Mouse (Mus musculus) heart, embryonic 11.5 days (tissue): ENCODE measurements around the gene Fam129b. TPM values are rescaled to one million over a fixed set of nuclear protein-coding genes. Genes with fewer than 3 reads are reported as not detected.

Experiments
- ATAC-seq: fragments of 200-750 bp; cut with Nextera tagmentation; replicated peaks from 2 replicates; pipeline ENCODE4 v1.8.0; 2017; ENCODE audit warnings: moderate library complexity; ENCODE audit not compliant: insufficient number of reproducible peaks, low FRiP score, low TSS enrichment
- H3K27ac ChIP-seq: fragments of 300-500 bp; sonication (generic); 2 replicates; pipeline ENCODE4 v1.5.1; 2014; ENCODE audit warnings: mild to moderate bottlenecking, low read depth, low read length
- H3K27me3 ChIP-seq: fragments of 300-500 bp; sonication (generic); 2 replicates; pipeline ENCODE4 v1.6.1; 2014; ENCODE audit warnings: mild to moderate bottlenecking, low read length, mixed read lengths; ENCODE audit not compliant: control insufficient read depth, insufficient read depth
- H3K36me3 ChIP-seq: fragments of 300-500 bp; sonication (generic); 2 replicates; pipeline ENCODE4 v1.6.1; 2014; ENCODE audit warnings: mild to moderate bottlenecking, low read length, moderate library complexity, mixed read lengths; ENCODE audit not compliant: control insufficient read depth, insufficient read depth
- H3K4me1 ChIP-seq: fragments of 300-500 bp; sonication (generic); 2 replicates; pipeline ENCODE4 v1.6.1; 2014; ENCODE audit warnings: low read length; ENCODE audit not compliant: control insufficient read depth, insufficient read depth
- H3K4me2 ChIP-seq: fragments of 300-500 bp; sonication (generic); 2 replicates; pipeline ENCODE4 v1.6.1; 2014; ENCODE audit warnings: mild to moderate bottlenecking, moderate library complexity
- H3K4me3 ChIP-seq: fragments of 300-500 bp; sonication (generic); 2 replicates; pipeline ENCODE4 v1.5.1; 2014; ENCODE audit warnings: low read depth, low read length
- H3K9ac ChIP-seq: fragments of 300-500 bp; sonication (generic); 2 replicates; pipeline ENCODE4 v1.6.1; 2014; ENCODE audit warnings: mild to moderate bottlenecking, low read depth, low read length, moderate library complexity
- H3K9me3 ChIP-seq: fragments of 300-500 bp; sonication (generic); replicated peaks from 2 replicates; pipeline ENCODE4 v1.6.1; 2016; ENCODE audit warnings: low read length; ENCODE audit not compliant: control insufficient read depth
- WGBS: fragments of 180-500 bp; shearing (Covaris S2); extraction: QIAGEN DNeasy Blood & Tissue Kit; methylation state at CpG from one replicate; pipeline ENCODE4 v1.1.7; 2014; ENCODE audit not compliant: insufficient replicate concordance; 5-methylcytosine and 5-hydroxymethylcytosine counted together
- polyA plus RNA-seq: library from polyadenylated mRNA; unstranded; fragments of >200 nt; fragmentation: Nextera tagmentation; extraction: Ambion mirVana; gene quantifications from 2 replicates; pipeline ENCODE4 v1.2.1, GENCODE M21; 2014

The Fam129b gene
- polyA plus RNA-seq, 1 experiment from 2014 or later: 21.5 TPM

DNA sequence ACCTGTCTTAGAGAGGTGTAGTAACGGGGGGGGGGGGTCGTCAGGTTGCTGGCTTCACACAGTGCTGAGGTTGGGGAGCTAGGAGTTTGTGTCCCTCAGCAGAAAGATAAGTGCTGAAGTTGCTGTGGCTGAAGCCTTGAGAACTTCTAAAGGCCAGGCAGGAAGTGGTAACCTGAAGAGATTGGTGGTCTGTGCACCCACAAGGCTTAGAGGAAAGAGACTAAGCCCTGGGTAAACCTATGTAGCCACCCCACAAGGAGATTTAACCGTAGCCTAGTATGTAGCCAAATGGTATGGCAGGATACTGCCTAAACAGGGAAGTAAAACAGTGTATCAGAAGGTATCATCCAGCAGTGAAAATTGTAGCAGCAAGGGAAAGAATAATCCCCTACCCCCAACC is 14.4 kb downstream of the Fam129b start:
- Histone ChIP-seq H3K9ac (no peak overlapping the region), H3K27me3 (no peaks in the 10 kb centered on the region), H3K4me2 (no peak overlapping the region), H3K4me3 (no peak overlapping the region), H3K27ac (0 out of 2 replicates have a peak overlapping the region, but pooled peaks have one; percentile 97), H3K4me1 (peaks cover 54% of the 10 kb centered on the region), H3K36me3 (no peaks in the 10 kb centered on the region), H3K9me3 (no peaks in the 10 kb centered on the region)
- no peak for ATAC-seq
- WGBS: 68% methylated on average over 3 of the region's 3 CpGs

DNA sequence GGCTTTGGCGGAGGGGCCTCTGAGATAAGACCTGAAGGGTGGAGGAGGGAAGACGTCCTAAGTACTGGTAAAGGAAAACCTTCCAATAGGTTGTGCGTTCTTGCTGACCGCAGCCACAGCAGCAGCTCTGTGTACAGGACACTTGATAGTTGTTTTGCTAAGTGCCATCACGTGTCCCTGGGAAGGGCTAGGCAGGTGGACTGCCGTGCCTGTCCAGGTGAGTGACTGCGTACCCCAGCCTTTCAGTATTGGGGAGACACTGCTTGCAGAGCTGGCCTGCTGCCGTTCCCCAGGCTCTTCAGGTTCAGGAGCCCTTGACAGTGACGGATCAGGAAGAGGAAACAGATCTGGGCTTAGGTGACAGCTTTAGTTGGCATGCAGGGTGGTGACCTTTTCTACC is 15.4 kb downstream of the Fam129b start:
- no peaks in the 10 kb centered on the region for H3K36me3 ChIP-seq
- no peak overlapping the region for H3K9ac ChIP-seq
- H3K27ac ChIP-seq: peak overlapping the region; percentile 16; the same call in 1 of the 2 replicates
- H3K27me3 ChIP-seq: no peaks in the 10 kb centered on the region
- H3K4me3 ChIP-seq: no peak overlapping the region
- H3K4me2 ChIP-seq: no peak overlapping the region
- 34% methylated on average over 9 of the region's 9 CpGs for WGBS
- no peaks in the 10 kb centered on the region for H3K9me3 ChIP-seq
- H3K4me1 ChIP-seq: peaks cover 59% of the 10 kb centered on the region
- ATAC-seq: no peak

DNA sequence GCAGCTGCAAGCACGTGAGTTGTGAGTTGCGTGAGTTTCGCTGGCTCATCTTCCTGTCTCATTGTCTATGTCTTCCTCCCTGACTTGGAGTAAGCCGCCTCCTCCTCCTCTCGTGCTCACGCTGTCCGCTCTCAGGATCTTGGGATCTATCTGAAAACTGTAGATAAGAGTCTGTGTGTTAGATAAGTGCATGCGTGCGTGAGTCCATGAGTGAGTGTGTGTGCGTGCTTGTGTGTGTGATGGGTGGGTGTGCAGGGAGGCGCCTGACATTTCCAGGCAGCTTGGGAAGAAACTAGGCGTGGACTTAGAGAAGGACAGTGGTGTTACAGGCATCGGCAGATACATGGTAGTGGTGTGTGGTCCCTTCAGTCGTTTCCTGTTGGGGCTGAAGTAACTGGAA is 16.6 kb downstream of the Fam129b start:
- Histone ChIP-seq H3K27ac (no peak overlapping the region), H3K27me3 (no peaks in the 10 kb centered on the region), H3K4me3 (no peak overlapping the region), H3K36me3 (no peaks in the 10 kb centered on the region), H3K9ac (no peak overlapping the region), H3K4me2 (no peak overlapping the region), H3K9me3 (no peaks in the 10 kb centered on the region), H3K4me1 (peaks cover 64% of the 10 kb centered on the region)
- WGBS: 77% methylated on average over 14 of the region's 14 CpGs
- no peak for ATAC-seq

DNA sequence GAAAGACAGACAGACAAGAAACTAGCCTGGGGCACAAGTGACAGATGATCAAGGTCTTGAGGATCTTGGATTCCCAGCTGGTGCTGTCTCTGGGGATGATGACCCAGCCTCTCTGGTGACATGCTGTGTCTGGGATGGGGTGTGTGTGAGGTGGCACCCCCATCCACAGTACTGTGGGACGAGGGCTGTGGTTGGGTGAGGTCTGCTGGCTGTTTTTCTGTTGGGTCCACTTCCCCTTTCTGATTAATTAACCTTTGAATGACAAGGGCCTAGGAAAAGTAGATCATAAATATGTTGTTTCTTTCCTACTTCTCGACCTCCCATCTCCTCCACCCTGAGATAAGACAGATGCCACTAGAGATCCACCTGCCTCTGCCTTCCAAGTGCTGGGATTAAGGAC is 18.2 kb downstream of the Fam129b start:
- H3K27ac ChIP-seq: no peak overlapping the region
- H3K4me3 ChIP-seq: no peak overlapping the region
- H3K36me3 ChIP-seq: no peaks in the 10 kb centered on the region
- H3K27me3 ChIP-seq: no peaks in the 10 kb centered on the region
- ATAC-seq: no peak
- WGBS: 67% methylated on average over 2 of the region's 2 CpGs
- H3K9me3 ChIP-seq: no peaks in the 10 kb centered on the region
- H3K4me1 ChIP-seq: peaks cover 59% of the 10 kb centered on the region
- no peak overlapping the region for H3K9ac ChIP-seq
- H3K4me2 ChIP-seq: no peak overlapping the region

DNA sequence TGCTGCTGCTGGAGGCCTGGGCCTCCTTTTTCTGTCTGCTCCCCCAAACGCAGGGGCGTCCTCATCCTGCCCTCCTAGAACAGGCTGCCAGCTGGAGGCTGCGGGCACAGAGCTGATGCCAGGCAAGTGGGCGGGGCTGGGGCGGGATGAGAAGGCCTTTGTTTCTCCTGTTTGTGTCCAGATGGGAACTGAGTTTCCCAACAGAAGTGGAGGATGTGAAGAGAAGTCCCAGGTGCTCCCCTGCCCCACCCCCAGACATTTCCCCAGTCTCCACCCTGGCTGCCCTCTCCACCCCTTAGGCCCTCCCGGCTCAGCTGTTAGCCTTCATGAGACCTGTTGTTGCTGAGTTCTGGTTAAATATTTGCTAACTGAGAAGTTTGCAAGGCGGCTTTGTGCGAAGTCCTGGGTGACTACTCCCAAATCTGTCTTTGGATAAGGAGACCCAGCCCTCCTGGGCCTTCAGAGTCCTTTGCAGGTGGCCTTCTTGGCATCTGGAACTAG is 19.7 kb downstream of the Fam129b start:
- no peak for ATAC-seq
- Histone ChIP-seq H3K4me2 (no peak overlapping the region), H3K9me3 (no peaks in the 10 kb centered on the region), H3K4me1 (peaks cover 47% of the 10 kb centered on the region), H3K27me3 (no peaks in the 10 kb centered on the region), H3K27ac (no peak overlapping the region; the same call in 1 of the 2 replicates), H3K36me3 (peaks cover 3% of the 10 kb centered on the region; the same call in 1 of the 2 replicates), H3K9ac (no peak overlapping the region), H3K4me3 (no peak overlapping the region)
- WGBS: 44% methylated on average over 8 of the region's 8 CpGs

DNA sequence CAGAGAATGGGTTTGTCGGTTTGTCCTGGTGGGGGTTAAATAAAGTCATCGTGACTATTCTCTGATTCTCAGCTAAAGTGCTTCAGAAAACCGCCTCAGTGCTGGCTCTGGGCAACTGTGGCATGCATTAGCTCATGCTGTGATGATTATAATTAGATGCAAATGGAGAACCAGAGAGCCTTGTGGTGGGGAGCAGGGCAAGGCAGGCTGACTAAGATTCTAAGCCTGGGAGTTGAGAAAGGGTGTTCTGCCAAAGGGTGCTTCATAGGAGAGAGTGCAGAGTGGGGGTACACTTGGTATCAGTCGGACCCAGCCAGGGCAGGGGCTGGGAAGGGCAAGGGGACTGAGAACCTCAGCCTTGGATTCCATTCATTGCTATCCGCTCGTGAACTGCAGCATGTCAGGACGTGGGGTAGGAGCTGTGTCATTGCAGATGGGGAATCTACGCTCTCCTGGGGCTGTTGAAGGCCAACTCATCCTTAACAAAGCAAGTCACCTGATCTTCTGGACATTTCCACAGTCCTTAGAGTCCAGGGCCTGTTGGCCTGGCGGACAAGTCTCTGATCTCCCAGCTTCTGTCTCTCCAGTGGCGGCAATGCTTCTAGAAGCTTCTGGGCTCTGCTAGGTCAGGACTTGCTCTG is 20.7 kb downstream of the Fam129b start:
- WGBS: 50% methylated on average over 10 of the region's 10 CpGs
- peaks cover 38% of the 10 kb centered on the region for H3K4me1 ChIP-seq

DNA sequence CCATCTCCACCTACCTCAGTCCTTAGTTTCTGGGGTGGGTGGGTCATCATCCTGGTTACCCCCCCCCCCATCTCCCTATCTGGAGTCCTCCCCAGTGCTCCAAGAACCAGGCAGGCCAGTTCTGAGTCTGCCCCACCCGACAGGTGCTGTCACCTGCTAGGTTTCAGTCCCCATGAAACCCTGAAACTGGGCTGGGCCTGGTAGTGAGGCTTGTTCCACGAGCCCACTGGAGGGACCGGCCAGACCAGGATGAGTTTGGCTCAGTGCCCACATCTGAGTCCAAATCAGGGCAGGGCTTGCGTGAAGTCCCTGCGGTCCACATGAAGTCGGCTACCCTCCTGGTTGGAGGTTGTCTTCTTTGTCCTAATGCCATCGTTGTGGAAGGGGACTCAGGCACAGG is 23.1 kb downstream of the Fam129b start:
- Histone ChIP-seq H3K9ac (0 out of 2 replicates have a peak overlapping the region, but pooled peaks have one; percentile 22), H3K9me3 (no peaks in the 10 kb centered on the region), H3K27ac (no peak overlapping the region), H3K4me2 (no peak overlapping the region), H3K4me1 (peaks cover 45% of the 10 kb centered on the region), H3K36me3 (peaks cover 3% of the 10 kb centered on the region; the same call in 1 of the 2 replicates), H3K27me3 (no peaks in the 10 kb centered on the region), H3K4me3 (no peak overlapping the region)
- WGBS: 70% methylated on average over 7 of the region's 7 CpGs
- ATAC-seq: no peak

More for the DNA sequence above, 20.7 kb downstream of the Fam129b start:
- Histone ChIP-seq H3K27ac (no peak overlapping the region), H3K9ac (peak overlapping the region; percentile 4; the same call in 1 of the 2 replicates), H3K4me2 (no peak overlapping the region), H3K4me3 (no peak overlapping the region), H3K36me3 (peaks cover 3% of the 10 kb centered on the region; the same call in 1 of the 2 replicates), H3K27me3 (no peaks in the 10 kb centered on the region), H3K9me3 (no peaks in the 10 kb centered on the region)
- no peak for ATAC-seq

DNA sequence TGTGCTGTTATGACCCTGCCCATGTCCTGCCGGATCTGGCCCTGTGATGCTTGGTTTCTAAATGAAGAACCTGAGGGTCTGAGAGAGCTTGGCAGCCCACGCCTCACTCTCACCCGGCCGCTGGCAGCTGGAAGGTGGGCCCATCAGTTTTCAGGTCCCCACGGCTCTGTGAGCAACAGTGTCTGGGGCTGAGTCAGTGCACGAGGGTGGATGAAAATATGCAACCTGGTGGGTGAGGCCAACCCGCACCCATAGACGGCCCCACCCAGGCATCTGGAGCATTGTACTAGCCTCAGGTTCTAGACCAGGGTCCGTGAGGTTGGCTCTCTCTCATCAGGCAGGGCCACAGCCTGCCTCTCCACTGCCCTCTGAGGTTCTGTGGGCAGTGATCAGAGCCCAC is 26.2 kb downstream of the Fam129b start:
- Histone ChIP-seq H3K4me2 (no peak overlapping the region), H3K4me3 (no peak overlapping the region), H3K27ac (0 out of 2 replicates have a peak overlapping the region, but pooled peaks have one; percentile 6), H3K9me3 (no peaks in the 10 kb centered on the region), H3K36me3 (peaks cover 3% of the 10 kb centered on the region; the same call in 1 of the 2 replicates), H3K9ac (no peak overlapping the region), H3K27me3 (no peaks in the 10 kb centered on the region), H3K4me1 (peaks cover 54% of the 10 kb centered on the region)
- no peak for ATAC-seq
- WGBS: 85% methylated on average over 9 of the region's 9 CpGs

DNA sequence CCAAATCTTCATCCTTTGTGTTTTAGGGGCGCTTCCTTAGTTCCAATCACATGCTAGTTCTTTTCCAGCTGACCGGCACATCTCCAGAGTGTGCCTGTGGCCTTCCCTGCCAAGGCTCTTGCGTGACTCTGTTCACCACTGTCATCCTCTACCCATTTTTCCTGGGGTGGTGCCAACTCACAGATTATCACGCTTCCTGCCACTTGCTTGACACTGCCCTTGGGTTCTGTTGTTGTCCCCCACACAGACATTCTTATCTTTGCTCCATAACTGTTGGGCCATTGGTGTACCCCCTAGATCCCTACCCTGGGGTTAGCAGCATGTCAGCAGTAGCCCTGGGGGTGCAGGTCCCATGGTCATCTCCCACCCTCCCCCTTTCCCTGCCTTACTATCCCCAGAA is 27.6 kb downstream of the Fam129b start:
- WGBS: 77% methylated on average over 4 of the region's 4 CpGs

More for the DNA sequence above, 27.6 kb downstream of the Fam129b start:
- Histone ChIP-seq H3K27me3 (no peaks in the 10 kb centered on the region), H3K9ac (no peak overlapping the region), H3K27ac (no peak overlapping the region), H3K9me3 (no peaks in the 10 kb centered on the region), H3K36me3 (peaks cover 3% of the 10 kb centered on the region; the same call in 1 of the 2 replicates), H3K4me3 (no peak overlapping the region), H3K4me2 (no peak overlapping the region), H3K4me1 (peaks cover 56% of the 10 kb centered on the region)
- ATAC-seq: no peak
